Comparison of ENCODE assay signal across 32 mouse cellular contexts in the genomic region with DNA sequence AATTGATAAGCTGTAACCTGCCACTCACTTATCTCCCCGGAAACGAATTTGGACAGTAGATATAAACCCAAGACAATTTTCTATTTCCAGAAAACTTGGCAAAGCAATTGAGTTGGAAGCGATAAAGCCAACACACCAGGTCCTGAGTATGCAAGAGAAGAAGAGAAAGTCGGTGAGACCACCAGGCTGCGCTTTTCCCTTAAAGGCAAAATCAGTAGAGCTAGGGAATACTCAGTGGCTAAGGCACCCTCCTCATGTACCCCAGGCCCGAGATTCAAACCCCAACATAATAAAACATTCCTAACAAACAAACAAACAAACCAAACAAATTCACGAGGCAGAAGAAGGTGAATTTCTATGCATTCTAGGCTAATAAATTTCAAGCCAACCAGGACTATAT. TPM values are rescaled to one million over a fixed set of nuclear protein-coding genes. Genes with fewer than 3 reads are reported as not detected.
DNase-seq lines count a peak whose midpoint lies in the region; ATAC-seq and TF ChIP-seq lines count a peak whose summit lies in the region.
"Had no signal": no experiment of that assay in that cellular context is flagged by ENCODE, and none has a peak within 500 bp of the region (broad histone marks: within the 10 kb centered on the region; RNA-seq: fewer than 3 reads in every experiment).

No protein-coding gene starts in this region.

- no peak for TF ChIP-seq CTCF in gastrocnemius, adult 2 months (IDR thresholded peaks at IDR 0.05)

- WGBS in kidney, embryonic 15.5 days, result 41% methylated on average over 7 of the region's 7 CpGs
- WGBS in limb, embryonic 12.5 days, result 62% methylated on average over 7 of the region's 7 CpGs
- WGBS in limb, embryonic 10.5 days, result 73% methylated on average over 7 of the region's 7 CpGs
- 79% methylated on average over 7 of the region's 7 CpGs for WGBS in embryonic facial prominence, embryonic 10.5 days

- DNase-seq in gastrocnemius, adult 2 months, result no peak
- DNase-seq in gastrocnemius, postnatal 25 days, result no peak
- no peak for DNase-seq in kidney, postnatal 4 days
- no peak for DNase-seq in limb, embryonic 10.5 days (ENCODE audit: low spot score)
- DNase-seq in embryonic facial prominence, embryonic 10.5 days (ENCODE audit: low spot score), result no peak
- DNase-seq in urinary bladder, adult 2 months (ENCODE audit: low spot score), result no peak
- DNase-seq: adrenal gland, adult 8-10 months; adrenal gland, postnatal 25 days; cerebellum, adult 11-12 months; cerebellum, adult 8-10 months; cerebellum, postnatal 10 days; cerebellum, postnatal 36 days; embryo, embryonic 11 days; heart, adult 18-20 months had no signal

- intact Hi-C loops in gastrocnemius, adult 2 months (cut with DNase I), result no loop called here

- peak; percentile 44 for ATAC-seq in kidney, embryonic 15.5 days (replicated peaks; ENCODE audit: low FRiP score)
- ATAC-seq in limb, embryonic 12.5 days (ENCODE audit: insufficient number of reproducible peaks, insufficient read depth, low FRiP score, low TSS enrichment, low read depth), result no peak
- ATAC-seq: activated CD4-positive, CD25-positive, alpha-beta regulatory T cell, adult 4 months; forebrain, embryonic 13.5 days; forebrain, embryonic 16.5 days had no signal

- H3K36me3 ChIP-seq in kidney, embryonic 15.5 days, result no peaks in the 10 kb centered on the region
- no peaks in the 10 kb centered on the region for H3K36me3 ChIP-seq in limb, embryonic 12.5 days
- no peaks in the 10 kb centered on the region for H3K36me3 ChIP-seq in limb, embryonic 10.5 days
- no peaks in the 10 kb centered on the region for H3K36me3 ChIP-seq in embryonic facial prominence, embryonic 10.5 days (replicated peaks)
- H3K36me3 ChIP-seq: forebrain, embryonic 10.5 days; hindbrain, embryonic 12.5 days; hindbrain, embryonic 15.5 days had no signal

- no peak overlapping the region for H3K4me2 ChIP-seq in kidney, embryonic 15.5 days
- H3K4me2 ChIP-seq in limb, embryonic 12.5 days, result no peak overlapping the region
- H3K4me2 ChIP-seq: forebrain, embryonic 13.5 days; heart, embryonic 11.5 days; hindbrain, embryonic 12.5 days; hindbrain, embryonic 15.5 days had no signal

- peaks cover 17% of the 10 kb centered on the region for H3K4me1 ChIP-seq in kidney, embryonic 15.5 days
- 0 out of 2 replicates have a peak, but pooled peaks cover 11% of the 10 kb centered on the region for H3K4me1 ChIP-seq in limb, embryonic 12.5 days (replicated peaks)
- 0 out of 2 replicates have a peak, but pooled peaks cover 3% of the 10 kb centered on the region for H3K4me1 ChIP-seq in limb, embryonic 10.5 days
- H3K4me1 ChIP-seq in embryonic facial prominence, embryonic 10.5 days, result peaks cover 7% of the 10 kb centered on the region; the same call in 1 of the 2 replicates
- H3K4me1 ChIP-seq: forebrain, embryonic 13.5 days; hindbrain, embryonic 12.5 days; hindbrain, embryonic 15.5 days had no signal

- peak overlapping the region; percentile 38 for H3K4me3 ChIP-seq in gastrocnemius, adult 2 months
- no peak overlapping the region for H3K4me3 ChIP-seq in kidney, embryonic 15.5 days (replicated peaks)
- no peak overlapping the region for H3K4me3 ChIP-seq in limb, embryonic 12.5 days (replicated peaks)
- no peak overlapping the region for H3K4me3 ChIP-seq in limb, embryonic 10.5 days
- no peak overlapping the region for H3K4me3 ChIP-seq in embryonic facial prominence, embryonic 10.5 days
- H3K4me3 ChIP-seq: forebrain, embryonic 10.5 days; forebrain, embryonic 13.5 days; hindbrain, embryonic 12.5 days; hindbrain, embryonic 15.5 days had no signal

- no peaks in the 10 kb centered on the region for H3K27me3 ChIP-seq in kidney, embryonic 15.5 days
- H3K27me3 ChIP-seq in limb, embryonic 12.5 days, result no peaks in the 10 kb centered on the region
- H3K27me3 ChIP-seq in limb, embryonic 10.5 days (ENCODE audit: low read depth, poor library complexity, severe bottlenecking), result no peaks in the 10 kb centered on the region
- H3K27me3 ChIP-seq in embryonic facial prominence, embryonic 10.5 days (replicated peaks; ENCODE audit: low read depth, poor library complexity, severe bottlenecking), result no peaks in the 10 kb centered on the region
- H3K27me3 ChIP-seq: forebrain, embryonic 13.5 days; hindbrain, embryonic 12.5 days; hindbrain, embryonic 15.5 days had no signal

- peak overlapping the region; percentile 79 for H3K27ac ChIP-seq in gastrocnemius, adult 2 months
- H3K27ac ChIP-seq in kidney, embryonic 15.5 days, result peak overlapping the region; percentile 75
- peak overlapping the region; percentile 4; the same call in 1 of the 2 replicates for H3K27ac ChIP-seq in limb, embryonic 12.5 days
- H3K27ac ChIP-seq in limb, embryonic 10.5 days, result no peak overlapping the region
- 0 out of 2 replicates have a peak overlapping the region, but pooled peaks have one; percentile 32 for H3K27ac ChIP-seq in embryonic facial prominence, embryonic 10.5 days (replicated peaks)
- H3K27ac ChIP-seq: forebrain, embryonic 10.5 days; forebrain, embryonic 13.5 days; hindbrain, embryonic 12.5 days; hindbrain, embryonic 15.5 days had no signal

- H3K9ac ChIP-seq in kidney, embryonic 15.5 days, result no peak overlapping the region
- no peak overlapping the region for H3K9ac ChIP-seq in limb, embryonic 12.5 days (replicated peaks)
- H3K9ac ChIP-seq: forebrain, embryonic 13.5 days; hindbrain, embryonic 12.5 days; hindbrain, embryonic 15.5 days had no signal

- H3K9me3 ChIP-seq in kidney, embryonic 15.5 days (replicated peaks), result no peaks in the 10 kb centered on the region
- no peaks in the 10 kb centered on the region for H3K9me3 ChIP-seq in limb, embryonic 12.5 days
- no peaks in the 10 kb centered on the region for H3K9me3 ChIP-seq in limb, embryonic 10.5 days (replicated peaks)
- no peaks in the 10 kb centered on the region for H3K9me3 ChIP-seq in embryonic facial prominence, embryonic 10.5 days
- H3K9me3 ChIP-seq: forebrain, embryonic 10.5 days; forebrain, embryonic 13.5 days; hindbrain, embryonic 12.5 days; hindbrain, embryonic 15.5 days had no signal

RNA-seq across cellular contexts. Expression of a gene that starts 20.7 kb away (rescaled TPM):
- total RNA-seq in gastrocnemius, adult 2 months (2021), result 1 to 10 TPM; 1.2 to 2.1 TPM
- 1 to 10 TPM; 1.6 to 1.7 TPM for total RNA-seq in gastrocnemius, postnatal 25 days (2021)
- 6.4 and 7.5 TPM in 2 replicates for polyA plus RNA-seq in kidney, embryonic 15.5 days (2015; fragmentation: Nextera tagmentation; extraction: Ambion mirVana)
- 1.1 and 1.9 TPM in 2 replicates for polyA plus RNA-seq in limb, embryonic 12.5 days (2016; fragmentation: Nextera tagmentation; extraction: Ambion mirVana)
- polyA plus RNA-seq in limb, embryonic 10.5 days (2016; fragmentation: Nextera tagmentation; extraction: Ambion mirVana), result 0.98 and 1.4 TPM in 2 replicates
- polyA plus RNA-seq in embryonic facial prominence, embryonic 10.5 days (2016; fragmentation: Nextera tagmentation; extraction: Ambion mirVana), result 0.42 and 0.45 TPM in 2 replicates
- 6.1 and 7.8 TPM in 2 replicates for polyA plus RNA-seq in urinary bladder, adult 2 months (2012; rRNA removed)
- total RNA-seq: hematopoietic stem cell, adult 5-6 weeks had no signal

RNA-seq across cellular contexts. Expression of a gene that starts 49.7 kb away (rescaled TPM):
- total RNA-seq in gastrocnemius, adult 2 months (2021), result under 1 TPM; 0.36 to 0.99 TPM
- 1 to 10 TPM in 1 of 2 experiments, under 1 TPM in 1; 0.56 to 1.0 TPM for total RNA-seq in gastrocnemius, postnatal 25 days (2021)
- polyA plus RNA-seq in kidney, embryonic 15.5 days (2015; fragmentation: Nextera tagmentation; extraction: Ambion mirVana), result 240 TPM in 2 replicates
- polyA plus RNA-seq in limb, embryonic 12.5 days (2016; fragmentation: Nextera tagmentation; extraction: Ambion mirVana), result 193 and 196 TPM in 2 replicates
- polyA plus RNA-seq in limb, embryonic 10.5 days (2016; fragmentation: Nextera tagmentation; extraction: Ambion mirVana), result 173 and 207 TPM in 2 replicates
- 189 and 199 TPM in 2 replicates for polyA plus RNA-seq in embryonic facial prominence, embryonic 10.5 days (2016; fragmentation: Nextera tagmentation; extraction: Ambion mirVana)
- 2.6 and 2.9 TPM in 2 replicates for polyA plus RNA-seq in urinary bladder, adult 2 months (2012; rRNA removed)

RNA-seq across cellular contexts. Expression of a gene that starts 54.6 kb away (rescaled TPM):
- total RNA-seq in gastrocnemius, adult 2 months (2021), result not detected
- not detected for total RNA-seq in gastrocnemius, postnatal 25 days (2021)
- 2.9 and 4.6 TPM in 2 replicates for polyA plus RNA-seq in kidney, embryonic 15.5 days (2015; fragmentation: Nextera tagmentation; extraction: Ambion mirVana)
- 0.14 TPM in 1 of 2 replicates, not detected in the other for polyA plus RNA-seq in limb, embryonic 12.5 days (2016; fragmentation: Nextera tagmentation; extraction: Ambion mirVana)
- 0.25 and 0.41 TPM in 2 replicates for polyA plus RNA-seq in limb, embryonic 10.5 days (2016; fragmentation: Nextera tagmentation; extraction: Ambion mirVana)
- polyA plus RNA-seq in embryonic facial prominence, embryonic 10.5 days (2016; fragmentation: Nextera tagmentation; extraction: Ambion mirVana), result not detected in 2 replicates
- polyA plus RNA-seq in urinary bladder, adult 2 months (2012; rRNA removed), result not detected in 2 replicates
- total RNA-seq: adrenal gland, adult 8-10 months; adrenal gland, postnatal 25 days; gastrocnemius, adult 18-20 months; gastrocnemius, postnatal 14 days; heart, adult 18-20 months; heart, postnatal 25 days; hematopoietic stem cell, adult 5-6 weeks had no signal
- polyA plus RNA-seq: activated CD4-positive, CD25-positive, alpha-beta regulatory T cell, adult 4 months; cortical plate, adult 2 months; embryonic facial prominence, embryonic 14.5 days; forebrain, embryonic 10.5 days; forebrain, embryonic 13.5 days; forebrain, embryonic 16.5 days; gonadal fat pad, adult 2 months; heart, embryonic 14.5 days; heart, postnatal 0 days had no signal

Comparison
In these comparisons a context has a peak if more than half of its experiments do, and no peak if none do; other contexts are left out.
1. RNA of a gene that starts 49.7 kb away (polyA plus RNA-seq): 240 TPM in kidney, embryonic 15.5 days, 173 to 207 TPM in limb, embryonic 10.5 days, 193 to 196 TPM in limb, embryonic 12.5 days and 189 to 199 TPM in embryonic facial prominence, embryonic 10.5 days; 2.6 to 2.9 TPM in urinary bladder, adult 2 months; every median in the first group is over 10 times any median in the second.